Mouse (Mus musculus): ENCODE measurements around the gene E2f8. TPM values are rescaled to one million over a fixed set of nuclear protein-coding genes. Genes with fewer than 3 reads are reported as not detected.

The E2f8 gene
- polyA plus RNA-seq (2016; fragmentation: Nextera tagmentation; extraction: Ambion mirVana): 15.7 and 17.4 TPM in 2 replicates

GRCm38 (mm10) chr7:48881486-48881885 lies at the start of gene E2f8:
Gene E2f8, minus strand, starts transcription at chr7:48881596.
- Histone ChIP-seq H3K27ac (peak within 1 kb of the TSS; percentile 99), H3K4me3 (peak within 1 kb of the TSS; percentile 94), H3K9me3 (no peaks in the 10 kb centered on the region), H3K36me3 (peaks cover 24% of the 10 kb centered on the region), H3K27me3 (ENCODE audit: insufficient read depth, poor library complexity, severe bottlenecking) (peaks cover 45% of the 10 kb centered on the region), H3K4me1 (replicated peaks) (peaks cover 32% of the 10 kb centered on the region)
- DNase-seq (ENCODE audit: low spot score): peak; percentile 80
- under 1% methylated on average over 41 of the region's 41 CpGs for WGBS

- peak overlapping the region; percentile 59 for H3K27ac ChIP-seq
- peaks cover 71% of the 10 kb centered on the region for H3K27me3 ChIP-seq (ENCODE audit: insufficient read depth, poor library complexity, severe bottlenecking)
- WGBS: 39% methylated on average over 5 of the region's 5 CpGs
- no peaks in the 10 kb centered on the region for H3K36me3 ChIP-seq
- H3K4me3 ChIP-seq: no peak overlapping the region
- peaks cover 24% of the 10 kb centered on the region for H3K4me1 ChIP-seq (replicated peaks)
- no peaks in the 10 kb centered on the region for H3K9me3 ChIP-seq
- peak; percentile 43 for DNase-seq (ENCODE audit: low spot score)
Measured at GRCm38 (mm10) chr7:48930399-48930798, 49.0 kb upstream of the E2f8 start.

GRCm38 (mm10) chr7:48928364-48928763 lies 47.0 kb upstream of the E2f8 start:
- H3K27ac ChIP-seq: no peak overlapping the region
- H3K36me3 ChIP-seq: no peaks in the 10 kb centered on the region
- DNase-seq (ENCODE audit: low spot score): peak; percentile 74
- peaks cover 73% of the 10 kb centered on the region for H3K27me3 ChIP-seq (ENCODE audit: insufficient read depth, poor library complexity, severe bottlenecking)
- 16% methylated on average over 3 of the region's 3 CpGs for WGBS
- no peaks in the 10 kb centered on the region for H3K9me3 ChIP-seq
- peaks cover 21% of the 10 kb centered on the region for H3K4me1 ChIP-seq (replicated peaks)
- H3K4me3 ChIP-seq: no peak overlapping the region

- no peak overlapping the region for H3K27ac ChIP-seq
- no peak for DNase-seq (ENCODE audit: low spot score)
- no peak overlapping the region for H3K4me3 ChIP-seq
- 79% methylated on average over 3 of the region's 3 CpGs for WGBS
- H3K36me3 ChIP-seq: no peaks in the 10 kb centered on the region
- peaks cover 61% of the 10 kb centered on the region for H3K27me3 ChIP-seq (ENCODE audit: insufficient read depth, poor library complexity, severe bottlenecking)
- peaks cover 12% of the 10 kb centered on the region for H3K4me1 ChIP-seq (replicated peaks)
- no peaks in the 10 kb centered on the region for H3K9me3 ChIP-seq
Measured at GRCm38 (mm10) chr7:48925214-48925613, 43.8 kb upstream of the E2f8 start.

GRCm38 (mm10) chr7:48923620-48924019 lies 42.2 kb upstream of the E2f8 start:
- no peaks in the 10 kb centered on the region for H3K36me3 ChIP-seq
- peaks cover 7% of the 10 kb centered on the region for H3K4me1 ChIP-seq (replicated peaks)
- WGBS: 87% methylated on average over 10 of the region's 10 CpGs
- DNase-seq (ENCODE audit: low spot score): no peak
- H3K27me3 ChIP-seq (ENCODE audit: insufficient read depth, poor library complexity, severe bottlenecking): peaks cover 65% of the 10 kb centered on the region
- no peak overlapping the region for H3K27ac ChIP-seq
- no peak overlapping the region for H3K4me3 ChIP-seq
- H3K9me3 ChIP-seq: no peaks in the 10 kb centered on the region

- no peaks in the 10 kb centered on the region for H3K9me3 ChIP-seq
- peak overlapping the region; percentile 9; the same call in 1 of the 2 replicates for H3K4me3 ChIP-seq
- WGBS: 19% methylated on average over 11 of the region's 11 CpGs
- DNase-seq (ENCODE audit: low spot score): no peak
- H3K36me3 ChIP-seq: no peaks in the 10 kb centered on the region
- peaks cover 45% of the 10 kb centered on the region for H3K4me1 ChIP-seq (replicated peaks)
- peaks cover 69% of the 10 kb centered on the region for H3K27me3 ChIP-seq (ENCODE audit: insufficient read depth, poor library complexity, severe bottlenecking)
- peak overlapping the region; percentile 62 for H3K27ac ChIP-seq
Measured at GRCm38 (mm10) chr7:48918389-48918788, 37.0 kb upstream of the E2f8 start.

- no peak for DNase-seq (ENCODE audit: low spot score)
- peak overlapping the region; percentile 62 for H3K27ac ChIP-seq
- 8% methylated on average over 5 of the region's 5 CpGs for WGBS
- H3K36me3 ChIP-seq: no peaks in the 10 kb centered on the region
- peaks cover 65% of the 10 kb centered on the region for H3K27me3 ChIP-seq (ENCODE audit: insufficient read depth, poor library complexity, severe bottlenecking)
- H3K4me1 ChIP-seq (replicated peaks): peaks cover 45% of the 10 kb centered on the region
- H3K4me3 ChIP-seq: peak overlapping the region; percentile 9; the same call in 1 of the 2 replicates
- H3K9me3 ChIP-seq: no peaks in the 10 kb centered on the region
Measured at GRCm38 (mm10) chr7:48917988-48918387, 36.6 kb upstream of the E2f8 start.

- peak overlapping the region; percentile 56; the same call in 1 of the 2 replicates for H3K27ac ChIP-seq
- DNase-seq (ENCODE audit: low spot score): no peak
- WGBS: 16% methylated on average over 5 of the region's 5 CpGs
- H3K27me3 ChIP-seq (ENCODE audit: insufficient read depth, poor library complexity, severe bottlenecking): peaks cover 61% of the 10 kb centered on the region
- H3K4me3 ChIP-seq: no peak overlapping the region
- H3K36me3 ChIP-seq: no peaks in the 10 kb centered on the region
- no peaks in the 10 kb centered on the region for H3K9me3 ChIP-seq
- peaks cover 42% of the 10 kb centered on the region for H3K4me1 ChIP-seq (replicated peaks)
Measured at GRCm38 (mm10) chr7:48917463-48917862, 36.1 kb upstream of the E2f8 start.

- no peaks in the 10 kb centered on the region for H3K36me3 ChIP-seq
- WGBS: 57% methylated on average over 12 of the region's 12 CpGs
- peaks cover 61% of the 10 kb centered on the region for H3K27me3 ChIP-seq (ENCODE audit: insufficient read depth, poor library complexity, severe bottlenecking)
- no peaks in the 10 kb centered on the region for H3K9me3 ChIP-seq
- H3K4me1 ChIP-seq (replicated peaks): peaks cover 45% of the 10 kb centered on the region
- no peak overlapping the region for H3K27ac ChIP-seq
- H3K4me3 ChIP-seq: no peak overlapping the region
- DNase-seq (ENCODE audit: low spot score): no peak
Measured at GRCm38 (mm10) chr7:48914630-48915506, 33.5 kb upstream of the E2f8 start.

GRCm38 (mm10) chr7:48911146-48911545 lies 29.8 kb upstream of the E2f8 start:
- no peak overlapping the region for H3K4me3 ChIP-seq
- H3K36me3 ChIP-seq: no peaks in the 10 kb centered on the region
- peaks cover 31% of the 10 kb centered on the region for H3K4me1 ChIP-seq (replicated peaks)
- no peak overlapping the region for H3K27ac ChIP-seq
- peaks cover 33% of the 10 kb centered on the region for H3K27me3 ChIP-seq (ENCODE audit: insufficient read depth, poor library complexity, severe bottlenecking)
- no peak for DNase-seq (ENCODE audit: low spot score)
- no peaks in the 10 kb centered on the region for H3K9me3 ChIP-seq

- DNase-seq (ENCODE audit: low spot score): no peak
- H3K27ac ChIP-seq: no peak overlapping the region
Measured at GRCm38 (mm10) chr7:48910282-48910681, 28.9 kb upstream of the E2f8 start.

GRCm38 (mm10) chr7:48909342-48909671 lies 27.9 kb upstream of the E2f8 start:
- Histone ChIP-seq H3K9me3 (no peaks in the 10 kb centered on the region), H3K27me3 (ENCODE audit: insufficient read depth, poor library complexity, severe bottlenecking) (peaks cover 24% of the 10 kb centered on the region), H3K4me1 (replicated peaks) (peaks cover 15% of the 10 kb centered on the region; the same call in 1 of the 2 replicates), H3K36me3 (no peaks in the 10 kb centered on the region), H3K4me3 (no peak overlapping the region), H3K27ac (no peak overlapping the region)
- WGBS: 62% methylated on average over 4 of the region's 4 CpGs
- DNase-seq (ENCODE audit: low spot score): no peak

More at GRCm38 (mm10) chr7:48910282-48910681, 28.9 kb upstream of the E2f8 start:
- Histone ChIP-seq H3K4me1 (replicated peaks) (peaks cover 25% of the 10 kb centered on the region), H3K4me3 (no peak overlapping the region), H3K27me3 (ENCODE audit: insufficient read depth, poor library complexity, severe bottlenecking) (peaks cover 25% of the 10 kb centered on the region), H3K36me3 (no peaks in the 10 kb centered on the region), H3K9me3 (no peaks in the 10 kb centered on the region)
- 76% methylated on average over 6 of the region's 6 CpGs for WGBS

GRCm38 (mm10) chr7:48908521-48909341 lies 27.3 kb upstream of the E2f8 start, which contains the start of gene Nav2:
Gene Nav2, plus strand, starts transcription at chr7:48908716.
- Histone ChIP-seq H3K9me3 (no peaks in the 10 kb centered on the region), H3K27ac (no peak within 1 kb of the TSS), H3K36me3 (no peaks in the 10 kb centered on the region), H3K27me3 (ENCODE audit: insufficient read depth, poor library complexity, severe bottlenecking) (peaks cover 22% of the 10 kb centered on the region), H3K4me1 (replicated peaks) (peaks cover 15% of the 10 kb centered on the region; the same call in 1 of the 2 replicates), H3K4me3 (no peak within 1 kb of the TSS)
- WGBS: 73% methylated on average over 8 of the region's 8 CpGs
- DNase-seq (ENCODE audit: low spot score): no peak
